Mouse (Mus musculus) testis, postnatal 14 days (tissue): ENCODE measurements around the gene Zfp575.

Experiments used
- DNase-seq: peaks from one replicate; pipeline ENCODE4 v3.0.0; 2021; ENCODE audit warnings: low spot score

Gene Zfp575

GRCm38 (mm10) chr7:24600941-24601597 lies 13.6 kb upstream of the Zfp575 start:
- DNase-seq = peak; percentile 90

DNA sequence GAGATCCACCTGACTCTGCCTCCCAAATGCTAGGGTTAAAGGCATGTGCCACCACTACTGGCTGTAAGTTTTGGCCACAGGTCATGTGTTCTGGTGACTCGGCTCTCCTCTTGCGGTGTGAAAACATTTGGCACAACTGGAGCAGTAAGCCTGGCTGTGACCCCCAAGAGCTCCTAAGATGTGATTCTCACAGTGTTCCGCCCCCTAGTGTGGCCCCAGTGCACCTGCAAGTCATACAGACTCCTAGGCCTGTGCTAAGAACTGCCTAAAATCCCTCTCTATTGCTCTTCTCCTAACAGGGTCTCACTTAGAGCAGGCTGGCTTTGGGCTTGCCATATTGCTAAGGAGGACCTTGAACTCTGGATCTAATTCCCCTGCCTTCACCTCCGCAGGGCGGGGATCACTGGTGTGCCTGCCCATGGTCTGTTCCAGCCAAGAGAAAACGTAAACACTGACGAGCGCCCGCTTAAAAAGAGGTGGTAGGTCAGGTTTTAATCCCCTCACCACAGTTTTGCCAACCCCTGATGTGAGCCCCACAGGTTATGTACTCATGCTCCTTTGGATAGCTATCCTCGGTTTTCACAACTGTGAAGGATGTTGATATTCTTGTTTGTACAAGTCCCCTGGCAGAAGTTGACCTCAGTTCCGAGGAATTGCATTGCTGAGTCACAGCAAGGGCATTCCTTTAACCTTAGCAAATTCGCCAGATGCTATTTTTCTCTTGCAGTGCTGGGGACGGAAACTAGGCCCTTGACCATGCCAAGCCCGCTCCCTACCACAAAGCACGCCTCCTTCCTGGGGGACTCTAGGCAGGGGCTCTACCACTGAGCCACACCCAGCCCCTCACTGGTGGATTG lies 12.0 kb upstream of the Zfp575 start:
- DNase-seq = no peak

GRCm38 (mm10) chr7:24598121-24598520 lies 10.7 kb upstream of the Zfp575 start:
- no peak for DNase-seq

DNA sequence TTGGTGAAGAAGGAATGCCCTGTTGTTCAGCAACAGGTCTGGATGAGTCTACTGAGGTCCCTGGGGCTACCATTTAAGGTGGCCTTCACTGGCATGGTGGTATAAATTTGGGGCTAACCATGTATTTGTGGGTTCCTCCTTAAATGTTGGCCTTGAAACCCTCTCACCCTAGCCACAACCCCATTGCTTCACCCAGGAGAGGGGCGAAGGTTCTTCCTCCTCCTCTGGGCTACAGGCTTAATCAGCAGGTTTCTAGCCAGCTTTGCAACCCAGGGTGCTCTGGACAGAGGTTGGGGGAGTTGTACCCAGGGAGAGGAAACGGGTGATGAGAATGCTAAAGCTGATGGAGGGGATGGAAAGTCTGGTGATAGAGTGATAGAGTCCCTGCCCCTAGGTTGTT lies 8.0 kb upstream of the Zfp575 start:
- DNase-seq = no peak

GRCm38 (mm10) chr7:24594309-24594803 lies 6.9 kb upstream of the Zfp575 start:
- no peak for DNase-seq

GRCm38 (mm10) chr7:24593621-24594308 lies 6.3 kb upstream of the Zfp575 start:
- DNase-seq = no peak

DNA sequence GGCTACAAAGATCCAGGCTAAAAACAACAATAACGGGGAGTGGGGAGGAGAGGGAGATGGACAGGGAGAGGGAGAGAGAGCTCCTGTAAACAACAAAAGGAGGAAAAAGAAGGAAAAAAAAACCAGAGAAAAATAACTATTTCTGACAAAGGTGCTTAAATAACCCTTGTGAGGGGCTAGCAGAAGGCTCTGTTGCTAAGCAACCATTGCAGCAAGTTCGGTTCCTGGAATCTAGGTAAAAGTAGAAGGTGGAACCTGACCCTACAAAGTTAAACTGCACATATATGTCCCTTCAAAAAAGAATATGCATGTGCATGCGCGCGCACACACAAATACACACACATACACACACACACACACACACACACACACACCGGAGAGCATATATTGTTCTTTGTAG lies 5.3 kb upstream of the Zfp575 start:
- DNase-seq = no peak

DNA sequence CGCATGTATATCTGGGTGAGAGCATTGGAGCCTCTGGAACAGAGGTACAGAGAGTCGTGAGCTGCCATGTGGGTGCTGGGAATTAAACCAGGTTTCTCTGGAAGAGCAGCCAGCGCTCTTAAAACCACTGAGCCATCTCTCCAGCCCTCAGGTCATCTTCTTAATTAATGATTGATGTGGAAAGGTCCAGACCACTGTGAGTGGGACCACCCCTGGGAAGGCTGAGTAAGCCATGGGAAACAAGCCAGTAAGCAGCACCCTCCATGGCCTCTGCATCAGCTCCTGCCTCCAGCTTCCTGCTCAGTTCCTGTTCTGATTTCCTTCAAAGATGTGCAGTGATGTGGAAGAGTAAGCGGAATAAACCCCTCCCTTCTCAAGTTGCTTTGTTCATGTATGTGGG lies 4.7 kb upstream of the Zfp575 start:
- no peak for DNase-seq

DNA sequence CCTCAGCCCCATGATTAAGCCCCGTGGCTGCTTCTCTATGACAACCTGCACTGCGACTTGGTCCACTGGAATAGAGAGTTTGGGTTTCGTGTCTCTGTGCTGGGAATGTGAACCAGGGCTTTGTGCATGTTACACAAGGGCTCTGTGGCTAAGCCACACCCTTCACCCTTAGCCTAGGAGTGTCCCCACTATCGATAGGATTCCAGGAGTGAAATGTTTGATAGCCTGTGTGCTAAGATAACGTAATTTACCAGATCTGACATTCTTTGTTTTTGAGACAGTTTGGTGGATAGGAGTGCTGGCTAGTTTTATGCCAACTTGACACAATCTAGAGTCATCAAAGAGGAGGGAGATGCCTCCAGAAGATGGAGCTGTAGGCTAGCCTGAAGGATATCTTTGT lies 4.3 kb upstream of the Zfp575 start:
- no peak for DNase-seq

GRCm38 (mm10) chr7:24588336-24588735 lies 895 bp upstream of the Zfp575 start:
- no peak for DNase-seq

DNA sequence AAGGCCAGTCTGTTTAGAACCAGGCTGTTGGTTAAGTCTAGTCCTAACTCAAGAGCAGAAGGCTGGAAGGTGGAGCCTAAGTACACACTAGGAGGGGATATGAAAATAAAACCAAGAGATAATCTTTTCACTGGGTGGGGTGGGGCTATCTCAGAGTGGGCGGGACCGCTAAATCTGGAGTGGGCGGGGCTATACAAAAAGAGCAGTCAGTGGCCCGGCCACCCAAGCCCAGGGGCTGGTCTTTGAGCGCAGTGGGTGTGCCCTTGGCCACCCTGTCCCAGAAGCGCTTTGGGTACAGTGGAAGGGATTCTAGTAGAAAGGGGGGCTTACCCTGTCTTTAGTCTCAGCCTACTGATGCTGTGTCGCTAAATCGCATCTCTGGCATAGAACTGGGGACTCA lies 613 bp downstream of the Zfp575 start:
- DNase-seq = no peak

DNA sequence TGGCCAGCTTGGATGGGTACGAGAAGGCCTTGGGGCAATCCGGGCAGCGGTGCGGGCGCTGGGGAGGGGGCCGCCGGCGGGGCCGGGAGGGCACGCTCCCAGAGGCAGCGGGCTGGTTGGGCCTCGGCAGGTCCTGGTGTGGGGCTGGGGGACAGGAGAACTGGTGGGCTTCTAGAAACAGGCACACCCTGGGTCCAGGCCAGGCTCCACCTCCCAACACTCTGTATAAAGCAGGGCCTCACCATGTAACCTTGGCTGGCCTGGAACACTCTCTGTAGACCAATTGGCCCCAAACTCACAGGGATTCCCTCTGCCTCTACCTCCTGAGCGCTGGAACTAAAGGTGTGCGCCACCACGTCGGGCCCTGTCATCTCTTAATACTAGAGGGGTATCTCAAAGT lies 1.4 kb downstream of the Zfp575 start:
- no peak for DNase-seq

DNA sequence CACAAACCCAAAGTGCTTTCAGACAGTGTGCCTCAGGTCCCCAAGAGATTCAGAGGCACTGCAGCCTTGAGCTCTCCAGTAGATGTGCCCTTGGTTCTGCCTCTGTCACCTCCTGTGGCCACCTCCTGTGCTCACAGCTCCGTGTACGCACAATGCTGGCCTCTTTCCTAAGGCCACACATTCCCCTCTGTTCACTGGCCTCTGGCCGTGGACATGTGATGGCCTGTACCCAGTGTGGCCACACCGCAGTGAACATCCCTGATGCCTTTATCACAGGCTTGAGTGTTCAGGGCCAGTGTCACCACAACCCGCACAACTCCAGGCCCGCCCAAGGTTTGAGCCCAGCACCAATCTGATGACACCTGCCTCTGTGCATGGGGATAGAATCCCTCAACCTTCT lies 2.6 kb downstream of the Zfp575 start:
- DNase-seq = no peak

GRCm38 (mm10) chr7:24577811-24578210 lies 9.6 kb downstream of the Zfp575 start:
- DNase-seq = no peak

DNA sequence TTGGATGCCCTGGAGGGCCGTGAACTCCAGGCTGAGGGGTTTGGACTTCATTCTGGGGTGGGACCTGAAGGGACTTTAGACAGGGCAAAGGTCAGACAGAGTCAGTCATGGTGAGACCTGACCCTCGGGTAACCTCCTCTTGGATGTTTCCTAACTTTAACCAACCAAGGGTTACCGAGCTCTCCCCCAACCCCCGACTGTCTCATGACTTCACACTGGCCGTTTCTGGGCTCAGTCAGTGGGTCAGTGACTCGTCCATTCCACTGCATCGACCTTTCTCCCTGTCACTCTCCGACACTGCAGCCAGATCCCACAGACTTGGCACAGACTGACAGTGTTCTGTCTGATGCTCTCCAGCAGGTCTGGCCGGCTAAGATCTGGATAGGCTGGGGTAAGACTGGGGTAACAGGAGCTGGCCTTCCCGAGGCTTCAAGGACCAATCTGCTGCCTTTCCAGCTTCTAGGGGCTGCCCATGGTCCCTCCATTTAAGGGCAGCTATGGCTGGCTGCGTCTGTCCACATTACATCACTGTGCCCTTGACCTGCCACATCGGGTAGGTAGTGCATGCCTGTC lies 13.1 kb downstream of the Zfp575 start:
- DNase-seq = no peak

DNA sequence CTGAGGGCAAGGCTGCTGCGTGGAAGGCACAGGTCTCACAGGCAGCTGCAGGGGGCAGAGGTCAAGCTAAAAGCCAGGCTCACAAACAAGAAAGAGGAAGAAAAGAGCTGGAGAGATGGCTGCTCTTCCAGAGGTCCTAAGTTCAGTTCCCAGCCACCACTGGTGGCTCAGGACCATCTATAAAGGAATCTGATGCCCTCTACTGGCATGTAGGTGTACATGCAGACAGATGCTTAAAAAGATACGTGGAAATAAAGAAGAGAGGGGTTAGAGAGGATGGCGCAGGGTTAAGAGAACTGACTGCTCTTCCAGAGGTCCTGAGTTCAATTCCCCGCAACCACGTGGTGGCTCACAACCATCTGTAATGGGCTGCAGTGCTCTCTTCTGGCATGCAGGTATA lies 15.0 kb downstream of the Zfp575 start:
- no peak for DNase-seq

- no peak for DNase-seq
Measured at GRCm38 (mm10) chr7:24571071-24571470, 16.4 kb downstream of the Zfp575 start.

GRCm38 (mm10) chr7:24568512-24568911 lies 18.9 kb downstream of the Zfp575 start:
- DNase-seq = no peak

DNA sequence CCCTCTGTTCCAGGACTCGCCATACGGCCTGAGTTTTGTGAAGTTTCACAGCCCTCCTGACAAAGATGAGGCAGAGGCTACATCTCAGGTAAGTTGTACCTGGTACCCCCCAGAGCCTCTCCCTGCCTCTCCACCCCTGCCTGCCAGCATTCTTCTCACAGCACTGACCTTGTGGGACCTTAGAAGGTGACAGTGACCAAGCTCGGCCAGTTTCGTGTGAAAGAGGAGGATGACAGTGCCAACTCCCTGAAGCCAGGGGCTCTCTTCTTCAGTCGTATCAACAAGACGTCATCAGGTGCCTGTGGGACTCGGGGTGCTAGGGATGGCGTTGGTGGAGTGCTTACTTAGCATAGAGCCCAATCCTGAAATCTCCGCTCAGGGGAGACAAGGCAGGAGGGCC lies 21.2 kb downstream of the Zfp575 start:
- no peak for DNase-seq

DNA sequence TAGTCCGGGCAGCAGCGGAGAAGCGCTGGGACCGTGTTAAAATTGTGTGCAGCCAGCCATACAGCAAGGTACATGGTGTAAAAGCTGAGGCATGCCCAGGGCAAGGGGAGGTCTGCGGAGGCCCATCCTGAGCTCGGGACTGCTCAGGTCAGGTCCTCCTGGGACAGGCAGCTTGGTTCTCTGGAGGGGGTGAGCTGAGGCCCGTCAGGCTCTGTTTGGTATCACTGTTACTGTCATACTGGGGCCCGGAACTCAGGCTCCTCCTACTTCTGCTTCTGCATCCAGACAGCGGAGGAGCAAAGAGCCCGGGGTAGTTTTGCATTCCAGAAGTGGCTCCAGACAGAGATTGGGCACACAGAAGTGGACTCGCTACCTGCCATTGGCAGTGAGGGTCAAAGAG lies 21.8 kb downstream of the Zfp575 start:
- DNase-seq = no peak

- DNase-seq = no peak
Measured at GRCm38 (mm10) chr7:24564607-24565265, 22.7 kb downstream of the Zfp575 start.

DNA sequence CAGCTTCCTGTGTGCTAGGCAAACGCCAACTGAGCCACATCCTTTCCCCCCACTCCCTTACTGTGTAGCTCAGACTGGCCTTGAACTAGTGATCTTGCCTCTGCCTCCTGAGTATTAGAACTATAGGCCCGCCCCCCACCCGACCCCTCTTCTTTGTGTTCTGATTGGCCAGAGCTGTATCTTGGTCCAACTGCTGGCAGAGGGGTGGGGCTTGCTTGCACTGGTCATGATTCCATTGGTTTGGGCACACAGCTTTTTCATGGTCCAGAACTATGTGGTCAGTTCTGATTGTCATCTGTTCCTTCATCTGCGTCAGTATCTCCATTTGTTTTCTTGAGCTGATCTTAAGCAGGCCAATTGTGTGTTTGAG lies 23.6 kb downstream of the Zfp575 start:
- no peak for DNase-seq
